Mouse (Mus musculus) myocyte (in vitro differentiated cells): ENCODE data around the gene Slc16a8. TPM values are rescaled to one million over a fixed set of nuclear protein-coding genes. Genes with fewer than 3 reads are reported as not detected.
"Not testable (repeated sequence)": the region's sequence is repeated elsewhere in the genome, so short reads cannot be mapped to it uniquely, and the experiment has no call there.

Experiments used
- H3K27me3 ChIP-seq: one replicate; pipeline ENCODE4 v1.6.1; 2011; ENCODE audit not compliant: control insufficient read depth, insufficient read depth, insufficient read length
- H3K36me3 ChIP-seq: one replicate; pipeline ENCODE4 v1.6.1; 2011; ENCODE audit not compliant: control insufficient read depth, insufficient read depth
- H3K4me2 ChIP-seq: one replicate; pipeline ENCODE4 v1.6.1; 2011; ENCODE audit warnings: low read depth, control low read depth
- H3K4me3 ChIP-seq: one replicate; pipeline ENCODE4 v1.5.1; 2011; ENCODE audit warnings: mild to moderate bottlenecking, control low read depth, moderate library complexity
- H3K79me2 ChIP-seq: one replicate; pipeline ENCODE4 v1.6.1; 2011; ENCODE audit not compliant: control insufficient read depth, insufficient read depth
- H3ac ChIP-seq: one replicate; pipeline ENCODE4 v1.6.1; 2011; ENCODE audit not compliant: control insufficient read depth, insufficient read length
- CEBPB ChIP-seq: IDR thresholded peaks from 2 replicates; pipeline ENCODE4 v1.6.1; 2011; ENCODE audit warnings: mild to moderate bottlenecking, moderate library complexity; ENCODE audit not compliant: poor library complexity, insufficient read depth, severe bottlenecking
- E2F4 ChIP-seq: IDR thresholded peaks from one replicate; pipeline ENCODE4 v1.6.1; 2011; ENCODE audit warnings: mild to moderate bottlenecking, control low read depth, moderate library complexity; ENCODE audit not compliant: insufficient read depth
- MAX ChIP-seq: IDR thresholded peaks from one replicate; pipeline ENCODE4 v1.6.1; 2011; ENCODE audit warnings: low read depth, mild to moderate bottlenecking, control low read depth
- MYOD1 ChIP-seq, 3 experiments: IDR thresholded peaks; one replicate each; pipeline ENCODE4 v1.6.1; 2011; ENCODE audit warnings: control low read depth in 2 of 3, low read depth in 2 of 3, mild to moderate bottlenecking in 2 of 3, moderate library complexity in 1 of 3; ENCODE audit not compliant: insufficient read length in 2 of 3, control insufficient read depth in 1 of 3
- MYOG ChIP-seq, 3 experiments: IDR thresholded peaks; one replicate each; pipeline ENCODE4 v1.6.1; 2011; ENCODE audit warnings: control low read depth in 2 of 3, low read depth in 2 of 3, mild to moderate bottlenecking in 2 of 3; ENCODE audit not compliant: insufficient read length in 2 of 3, control insufficient read depth in 1 of 3, insufficient read depth in 1 of 3
- POLR2A ChIP-seq: IDR thresholded peaks from one replicate; pipeline ENCODE4 v1.6.1; 2011; ENCODE audit warnings: low read depth, mild to moderate bottlenecking, control low read depth, moderate library complexity; ENCODE audit not compliant: insufficient read length
- POLR2AphosphoS2 ChIP-seq: IDR thresholded peaks from one replicate; pipeline ENCODE4 v1.6.1; 2011; ENCODE audit warnings: low read depth, control low read depth; ENCODE audit not compliant: insufficient read length
- REST ChIP-seq: IDR thresholded peaks from one replicate; pipeline ENCODE4 v1.6.1; 2011; ENCODE audit warnings: mild to moderate bottlenecking, control low read depth, moderate library complexity; ENCODE audit not compliant: insufficient read depth, insufficient read length
- SRF ChIP-seq: IDR thresholded peaks from one replicate; pipeline ENCODE4 v1.6.1; 2011; ENCODE audit warnings: low read depth; ENCODE audit not compliant: control insufficient read depth, insufficient read length
- TCF12 ChIP-seq: IDR thresholded peaks from one replicate; pipeline ENCODE4 v1.6.1; 2011; ENCODE audit warnings: mild to moderate bottlenecking, control low read depth; ENCODE audit not compliant: poor library complexity, insufficient read depth, severe bottlenecking
- TCF3 ChIP-seq: IDR thresholded peaks from one replicate; pipeline ENCODE4 v1.6.1; 2011; ENCODE audit warnings: low read depth, control low read depth; ENCODE audit not compliant: insufficient read length
- USF1 ChIP-seq: IDR thresholded peaks from one replicate; pipeline ENCODE4 v1.6.1; 2011; ENCODE audit warnings: low read depth, mild to moderate bottlenecking, control low read depth, moderate library complexity
- polyA plus RNA-seq: library from polyadenylated mRNA; unstranded; fragments of >200 nt; fragmentation: generic; extraction: Trizol; gene quantifications from one replicate; pipeline ENCODE4 v1.2.1, GENCODE M21; 2012; ENCODE audit warnings: missing spikeins

The Slc16a8 gene
- polyA plus RNA-seq, 1 experiment: 0.25 TPM

DNA sequence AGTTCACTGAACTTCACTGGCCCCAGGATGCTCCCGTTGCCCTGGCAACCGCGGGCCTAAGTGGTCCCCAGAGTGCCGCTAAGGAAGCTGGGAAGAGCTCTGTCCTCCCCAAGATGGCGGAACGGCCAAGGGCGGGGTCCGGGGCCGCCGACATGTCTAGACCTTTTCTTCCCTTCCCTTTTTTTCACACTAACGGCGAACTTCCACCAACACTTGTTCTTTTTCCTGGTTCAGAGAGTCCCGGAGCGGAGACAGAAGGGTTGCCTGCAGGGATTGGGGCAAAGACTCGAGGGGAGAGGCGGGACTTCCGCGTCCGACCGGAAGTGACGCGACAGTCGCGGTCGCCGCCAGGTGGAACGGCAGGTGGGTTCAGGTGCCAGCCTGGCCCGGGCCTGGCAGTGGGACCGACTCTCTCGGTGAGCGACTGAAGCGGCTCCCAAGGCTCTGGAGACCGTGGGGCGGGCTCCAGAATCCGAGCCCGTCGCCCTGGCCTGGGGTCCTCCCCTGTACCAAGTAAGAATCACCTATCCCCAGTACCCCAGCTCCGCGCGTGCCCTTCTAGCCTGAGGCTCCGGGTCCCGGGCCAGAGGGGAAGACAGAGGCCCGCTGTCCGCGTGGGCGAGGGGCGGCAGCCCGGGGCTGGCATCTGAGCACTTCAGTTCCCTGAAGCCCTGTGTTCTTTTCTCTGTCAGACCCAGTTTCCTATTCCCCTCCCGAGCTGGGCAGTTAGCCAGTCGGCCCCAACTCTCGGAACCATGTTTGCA lies 25.3 kb downstream of the Slc16a8 start, which contains the start of the genes Pick1 and Gm49486:
Gene Pick1 (plus strand): TSS at position 116 of the 764 bp plus-strand sequence.
Gene Gm49486 (plus strand): TSS at position 334 of the 764 bp plus-strand sequence.
- H3K36me3 ChIP-seq: no peaks in the 10 kb centered on the region
- peak within 1 kb of the TSS; percentile 34 for H3K4me3 ChIP-seq
- H3K4me2 ChIP-seq: peak within 1 kb of the TSS; percentile 81
- no peaks in the 10 kb centered on the region for H3K27me3 ChIP-seq
- H3K79me2 ChIP-seq: no peaks in the 10 kb centered on the region
- TF ChIP-seq USF1: no peak
- no peak for TF ChIP-seq REST
- TF ChIP-seq POLR2AphosphoS2: peak; percentile 39
- peak; percentile 56 for TF ChIP-seq POLR2A
- TF ChIP-seq MYOG (IDR thresholded peaks at IDR 0.05; ENCODE audit: control insufficient read depth in 1 of 3, insufficient read depth in 1 of 3, insufficient read length in 2 of 3, low read depth in 2 of 3): peak in 1 of 3 experiments; percentile 65
- no peak for TF ChIP-seq TCF3
- peak in 2 of 3 experiments; percentile 72 to 80 for TF ChIP-seq MYOD1 (IDR thresholded peaks at IDR 0.05; ENCODE audit: control insufficient read depth in 1 of 3, insufficient read length in 2 of 3, low read depth in 2 of 3)
- no peak for TF ChIP-seq SRF
- no peak within 1 kb of the TSS for H3ac ChIP-seq

DNA sequence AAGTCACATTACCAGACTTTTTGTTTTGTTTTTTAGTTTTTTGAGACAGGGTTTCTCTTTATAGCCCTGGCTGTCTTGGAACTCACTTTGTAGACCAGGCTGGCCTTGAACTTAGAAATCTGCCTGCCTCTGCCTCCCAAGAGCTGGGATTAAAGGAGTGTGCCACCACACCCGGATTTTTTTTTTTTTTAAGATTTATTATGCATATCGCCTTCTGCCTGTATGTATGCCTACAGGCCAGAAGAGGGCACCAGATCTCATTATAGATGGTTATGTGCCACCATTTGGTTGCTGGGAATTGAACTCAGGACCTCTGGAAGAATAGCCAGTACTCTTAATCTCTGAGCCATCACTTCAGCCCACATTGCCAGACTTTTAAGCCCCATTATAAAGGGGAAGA lies 28.8 kb downstream of the Slc16a8 start:
- peaks cover 12% of the 10 kb centered on the region for H3K27me3 ChIP-seq
- not testable (repeated sequence) for H3K4me2 ChIP-seq, H3K36me3 ChIP-seq, H3K4me3 ChIP-seq, H3K79me2 ChIP-seq, H3ac ChIP-seq

GRCm38 (mm10) chr15:79224685-79225084 lies 29.9 kb downstream of the Slc16a8 start:
- Histone ChIP-seq H3ac (no peak overlapping the region), H3K79me2 (no peaks in the 10 kb centered on the region), H3K36me3 (no peaks in the 10 kb centered on the region), H3K4me2 (no peak overlapping the region), H3K4me3 (no peak overlapping the region), H3K27me3 (peaks cover 20% of the 10 kb centered on the region)
- TF ChIP-seq POLR2A: no peak
- TF ChIP-seq MYOG (IDR thresholded peaks at IDR 0.05; ENCODE audit: control insufficient read depth in 1 of 3, insufficient read depth in 1 of 3, insufficient read length in 2 of 3, low read depth in 2 of 3): no peak
- TF ChIP-seq USF1: no peak
- TF ChIP-seq POLR2AphosphoS2: no peak
- no peak for TF ChIP-seq MYOD1 (IDR thresholded peaks at IDR 0.05; ENCODE audit: control insufficient read depth in 1 of 3, insufficient read length in 2 of 3, low read depth in 2 of 3)
- TF ChIP-seq E2F4: no peak
- no peak for TF ChIP-seq MAX
- no peak for TF ChIP-seq CEBPB
- no peak for TF ChIP-seq REST
- TF ChIP-seq TCF3: no peak
- no peak for TF ChIP-seq SRF
- TF ChIP-seq TCF12: no peak

DNA sequence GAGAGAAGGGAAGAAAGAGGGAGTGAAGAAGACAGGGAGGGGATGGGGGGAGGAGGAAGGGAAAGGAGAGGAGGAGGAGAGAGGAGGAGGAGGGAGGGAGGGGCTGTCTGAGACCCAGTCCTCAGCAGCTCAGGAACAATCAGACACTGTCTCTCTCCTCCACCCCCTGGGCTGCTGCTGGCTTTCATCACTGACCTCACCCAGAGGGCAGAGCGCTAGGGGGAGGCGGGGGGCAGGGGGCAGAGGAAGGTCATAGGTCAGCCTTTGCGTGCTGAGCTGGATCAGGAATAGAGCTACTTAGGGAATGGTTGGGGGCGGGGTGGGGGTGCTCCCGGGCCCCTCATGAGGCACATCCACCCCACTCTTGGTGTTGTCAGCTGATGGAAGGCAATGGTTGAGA lies 30.9 kb downstream of the Slc16a8 start:
- Histone ChIP-seq H3K27me3 (peaks cover 26% of the 10 kb centered on the region), H3K79me2 (no peaks in the 10 kb centered on the region), H3K36me3 (no peaks in the 10 kb centered on the region), H3K4me2 (no peak overlapping the region), H3ac (no peak overlapping the region), H3K4me3 (no peak overlapping the region)
- TF ChIP-seq POLR2A: no peak
- no peak for TF ChIP-seq POLR2AphosphoS2
- TF ChIP-seq TCF12: no peak
- TF ChIP-seq CEBPB: no peak
- no peak for TF ChIP-seq MYOD1 (IDR thresholded peaks at IDR 0.05; ENCODE audit: control insufficient read depth in 1 of 3, insufficient read length in 2 of 3, low read depth in 2 of 3)

- peaks cover 45% of the 10 kb centered on the region for H3K27me3 ChIP-seq
- H3K36me3 ChIP-seq: no peaks in the 10 kb centered on the region
- no peaks in the 10 kb centered on the region for H3K79me2 ChIP-seq
- H3K4me2 ChIP-seq: no peak overlapping the region
- no peak overlapping the region for H3ac ChIP-seq
- TF ChIP-seq SRF (no peak), POLR2A (no peak), MYOG (IDR thresholded peaks at IDR 0.05; ENCODE audit: control insufficient read depth in 1 of 3, insufficient read depth in 1 of 3, insufficient read length in 2 of 3, low read depth in 2 of 3) (no peak), TCF12 (no peak), REST (no peak), MYOD1 (IDR thresholded peaks at IDR 0.05; ENCODE audit: control insufficient read depth in 1 of 3, insufficient read length in 2 of 3, low read depth in 2 of 3) (no peak), E2F4 (no peak), TCF3 (no peak), POLR2AphosphoS2 (no peak), USF1 (no peak), CEBPB (no peak), MAX (no peak)
- H3K4me3 ChIP-seq: no peak overlapping the region
Measured at GRCm38 (mm10) chr15:79219572-79219971, 35.0 kb downstream of the Slc16a8 start.
